8 mouse cellular contexts compared by ENCODE assay signal in genomic region chr11:98929503-98929902, GRCm38 (mm10). TPM values are rescaled to one million over a fixed set of nuclear protein-coding genes. Genes with fewer than 3 reads are reported as not detected.
A peak's percentile ranks its signal among the peaks of the same experiment; 100 is the strongest.
DNase-seq lines count a peak whose midpoint lies in the region; ATAC-seq and TF ChIP-seq lines count a peak whose summit lies in the region.

No protein-coding gene starts in this region.

- peaks cover 13% of the 10 kb centered on the region; the same call in 1 of the 2 replicates for H3K27me3 ChIP-seq in liver, postnatal 0 days (ENCODE audit: insufficient read depth, low read length)
- no peaks in the 10 kb centered on the region for H3K27me3 ChIP-seq in hindbrain, embryonic 12.5 days
- H3K27me3 ChIP-seq in midbrain, embryonic 14.5 days (ENCODE audit: control insufficient read depth, insufficient read depth, low read length) = no peaks in the 10 kb centered on the region

- H3K4me3 ChIP-seq in liver, postnatal 0 days (ENCODE audit: low read depth, low read length) = no peak overlapping the region
- H3K4me3 ChIP-seq in hindbrain, embryonic 12.5 days = peak overlapping the region; percentile 7; the same call in 1 of the 2 replicates
- H3K4me3 ChIP-seq in midbrain, embryonic 14.5 days (replicated peaks; ENCODE audit: low read depth, low read length) = 0 out of 2 replicates have a peak overlapping the region, but pooled peaks have one; percentile 5

- peaks cover 49% of the 10 kb centered on the region for H3K4me1 ChIP-seq in liver, postnatal 0 days (ENCODE audit: insufficient read depth)
- peaks cover 84% of the 10 kb centered on the region for H3K4me1 ChIP-seq in hindbrain, embryonic 12.5 days
- peaks cover 74% of the 10 kb centered on the region for H3K4me1 ChIP-seq in midbrain, embryonic 14.5 days (ENCODE audit: control insufficient read depth, insufficient read depth, low read length)

- no peak for TF ChIP-seq EP300 in liver, postnatal 0 days (IDR thresholded peaks at IDR 0.05; ENCODE audit: low read depth)

- no peak for TF ChIP-seq CTCF in liver, postnatal 0 days (IDR thresholded peaks at IDR 0.05; ENCODE audit: low read depth)

- WGBS in liver, postnatal 0 days (ENCODE audit: insufficient replicate concordance) = 42% methylated on average over 9 of the region's 9 CpGs
- 5% methylated on average over 9 of the region's 9 CpGs for WGBS in hindbrain, embryonic 12.5 days
- 5% methylated on average over 9 of the region's 9 CpGs for WGBS in midbrain, embryonic 14.5 days

- no peak overlapping the region for H3K9ac ChIP-seq in liver, postnatal 0 days (replicated peaks)
- H3K9ac ChIP-seq in hindbrain, embryonic 12.5 days = peak overlapping the region; percentile 47
- H3K9ac ChIP-seq in midbrain, embryonic 14.5 days (replicated peaks; ENCODE audit: low read length) = peak overlapping the region; percentile 9; the same call in 1 of the 2 replicates

- ATAC-seq in liver, postnatal 0 days = no peak
- no peak for ATAC-seq in hindbrain, embryonic 12.5 days (ENCODE audit: low FRiP score)
- ATAC-seq in midbrain, embryonic 14.5 days (ENCODE audit: low FRiP score, low TSS enrichment) = no peak

- H3K9me3 ChIP-seq in liver, postnatal 0 days (ENCODE audit: low read length) = no peaks in the 10 kb centered on the region
- no peaks in the 10 kb centered on the region for H3K9me3 ChIP-seq in hindbrain, embryonic 12.5 days (replicated peaks)
- no peaks in the 10 kb centered on the region for H3K9me3 ChIP-seq in midbrain, embryonic 14.5 days (ENCODE audit: control insufficient read depth, low read length)

- no peak for DNase-seq in liver, postnatal 0 days
- no peak for DNase-seq in liver
- peak; percentile 86 to 88 for DNase-seq in cerebellum, postnatal 10 days
- DNase-seq in midbrain, embryonic 14.5 days = peak; percentile 37
- DNase-seq in urinary bladder, postnatal 25 days (ENCODE audit: low spot score) = no peak
- no peak for DNase-seq in thymus, postnatal 14 days
- no peak for DNase-seq in layer of hippocampus, postnatal 14 days (ENCODE audit: low spot score in 2 of 2)

- H3K27ac ChIP-seq in liver, postnatal 0 days (ENCODE audit: low read depth) = 0 out of 2 replicates have a peak overlapping the region, but pooled peaks have one; percentile 16
- H3K27ac ChIP-seq in hindbrain, embryonic 12.5 days = peak overlapping the region; percentile 76
- H3K27ac ChIP-seq in midbrain, embryonic 14.5 days (replicated peaks; ENCODE audit: low read depth, low read length) = peak overlapping the region; percentile 32

- no peaks in the 10 kb centered on the region for H3K36me3 ChIP-seq in liver, postnatal 0 days (replicated peaks; ENCODE audit: insufficient read depth, low read length)
- no peaks in the 10 kb centered on the region for H3K36me3 ChIP-seq in hindbrain, embryonic 12.5 days
- no peaks in the 10 kb centered on the region for H3K36me3 ChIP-seq in midbrain, embryonic 14.5 days (ENCODE audit: control insufficient read depth, insufficient read depth, low read length)

- H3K4me2 ChIP-seq in liver, postnatal 0 days (ENCODE audit: low read depth, low read length) = no peak overlapping the region
- peak overlapping the region; percentile 80 for H3K4me2 ChIP-seq in hindbrain, embryonic 12.5 days (replicated peaks)
- H3K4me2 ChIP-seq in midbrain, embryonic 14.5 days (ENCODE audit: low read length) = peak overlapping the region; percentile 66

RNA-seq across cellular contexts. Expression of gene Rara, which starts 1.9 kb away (rescaled TPM):
- polyA plus RNA-seq in liver, postnatal 0 days (2015; fragmentation: Nextera tagmentation; extraction: Ambion mirVana) = 5.4 and 5.6 TPM in 2 replicates
- 38.6 and 46.9 TPM in 2 replicates for polyA plus RNA-seq in hindbrain, embryonic 12.5 days (2016; fragmentation: Nextera tagmentation; extraction: Ambion mirVana)
- polyA plus RNA-seq in midbrain, embryonic 14.5 days (2014; fragmentation: Nextera tagmentation; extraction: Ambion mirVana) = 8.8 and 11.0 TPM in 2 replicates
- total RNA-seq in layer of hippocampus, postnatal 14 days (2021) = 10 to 100 TPM; 20.2 to 20.3 TPM

RNA-seq across cellular contexts. Expression of gene Cdc6, which starts 21.9 kb away (rescaled TPM):
- polyA plus RNA-seq in liver, postnatal 0 days (2015; fragmentation: Nextera tagmentation; extraction: Ambion mirVana) = 19.1 and 22.3 TPM in 2 replicates
- 19.0 and 20.2 TPM in 2 replicates for polyA plus RNA-seq in hindbrain, embryonic 12.5 days (2016; fragmentation: Nextera tagmentation; extraction: Ambion mirVana)
- 2.5 and 5.6 TPM in 2 replicates for polyA plus RNA-seq in midbrain, embryonic 14.5 days (2014; fragmentation: Nextera tagmentation; extraction: Ambion mirVana)
- total RNA-seq in layer of hippocampus, postnatal 14 days (2021) = under 1 TPM; 0.81 to 0.97 TPM

RNA-seq across cellular contexts. Expression of gene Gjd3, which starts 53.3 kb away (rescaled TPM):
- not detected in 2 replicates for polyA plus RNA-seq in liver, postnatal 0 days (2015; fragmentation: Nextera tagmentation; extraction: Ambion mirVana)
- polyA plus RNA-seq in hindbrain, embryonic 12.5 days (2016; fragmentation: Nextera tagmentation; extraction: Ambion mirVana) = 0.88 and 1.1 TPM in 2 replicates
- 0.70 and 2.0 TPM in 2 replicates for polyA plus RNA-seq in midbrain, embryonic 14.5 days (2014; fragmentation: Nextera tagmentation; extraction: Ambion mirVana)
- total RNA-seq in layer of hippocampus, postnatal 14 days (2021) = 1 to 10 TPM; 2.2 TPM

Comparison
In these comparisons a context has a peak if more than half of its experiments do, and no peak if none do; other contexts are left out.
1. DNase-seq: peak in cerebellum, postnatal 10 days (2 of 2) and midbrain, embryonic 14.5 days (single experiment); none in liver, postnatal 0 days (single experiment), liver (single experiment), urinary bladder, postnatal 25 days (single experiment), thymus, postnatal 14 days (single experiment) and layer of hippocampus, postnatal 14 days (0 of 2).
2. H3K27ac ChIP-seq: peak in every context shown above with its lines; median percentile 76 in hindbrain, embryonic 12.5 days; 32 in midbrain, embryonic 14.5 days; 16 in liver, postnatal 0 days.